Mouse (Mus musculus) duodenum, adult 2 months (tissue): ENCODE measurements around the gene Tmem8. TPM values are rescaled to one million over a fixed set of nuclear protein-coding genes. Genes with fewer than 3 reads are reported as not detected.

Experiments
- polyA plus RNA-seq: library from polyadenylated mRNA; depleted of rRNA; stranded (reverse); fragments of >200 nt; gene quantifications from 2 replicates; pipeline ENCODE4 v1.2.3, GENCODE M21; 2012; ENCODE audit warnings: low replicate concordance; rRNA removed

Gene Tmem8
- 256 and 334 TPM in 2 replicates for polyA plus RNA-seq

GRCm38 (mm10) chr17:26113181-26113948 lies at the start of gene Tmem8:
Gene Tmem8, plus strand, starts transcription at chr17:26113299.

GRCm38 (mm10) chr17:26068831-26069739 lies 44.0 kb upstream of the Tmem8 start, which contains the start of gene Rab11fip3:
Gene Rab11fip3, minus strand, starts transcription at chr17:26069555.

DNA sequence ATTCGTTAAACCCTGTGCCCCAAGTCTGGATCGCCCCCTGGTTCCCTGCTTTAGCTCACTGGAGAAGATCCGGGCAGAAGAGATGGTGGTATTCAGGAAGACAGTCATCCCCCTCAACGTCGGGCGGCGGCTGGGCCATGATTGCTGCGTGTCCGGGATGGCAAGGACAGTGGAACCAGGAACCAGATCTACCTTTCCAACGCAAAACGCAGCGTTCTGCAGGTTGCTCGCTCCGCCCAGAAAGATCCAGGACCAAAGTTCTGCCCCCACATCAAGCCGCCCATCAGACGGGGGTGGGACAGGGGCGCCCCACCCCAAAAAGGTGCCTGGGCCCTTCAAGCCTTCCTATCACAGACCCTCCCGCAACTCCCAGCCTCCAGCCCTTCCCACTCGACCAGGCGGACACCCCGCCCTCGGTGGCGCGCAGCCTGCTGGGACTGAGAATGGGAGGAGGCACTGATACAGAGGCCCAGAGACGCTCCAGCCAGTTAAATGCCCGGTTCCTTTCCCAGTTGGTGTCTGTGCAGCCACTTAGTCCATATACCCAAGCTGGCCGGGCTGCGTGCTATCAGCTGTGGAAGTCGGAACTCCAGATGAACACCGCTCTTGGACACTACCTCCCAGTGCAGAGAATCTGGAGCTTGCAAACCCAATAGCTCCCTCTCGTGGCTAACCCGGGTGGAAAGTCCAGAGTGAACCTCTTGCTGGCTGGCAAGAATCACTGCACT lies 23.0 kb upstream of the Tmem8 start, which contains the start of gene Decr2:
Gene Decr2 (minus strand): TSS at position 433 of the 728 bp plus-strand sequence.

GRCm38 (mm10) chr17:26095121-26095740 lies 17.9 kb upstream of the Tmem8 start, which contains the start of gene Nme4:
Gene Nme4, minus strand, starts transcription at chr17:26095602.

GRCm38 (mm10) chr17:26123267-26123684 lies 10.2 kb downstream of the Tmem8 start, which contains the start of gene Mrpl28:
Gene Mrpl28, plus strand, starts transcription at chr17:26123500.

GRCm38 (mm10) chr17:26138239-26138836 lies 25.2 kb downstream of the Tmem8 start, which contains the start of gene Axin1:
Gene Axin1, plus strand, starts transcription at chr17:26138688.

Other genes with a start within 250 kb of the Tmem8 start
- gene Mcrip2, start 244.5 kb upstream of the Tmem8 start, polyA plus RNA-seq: 135 and 209 TPM in 2 replicates
- gene Mettl26, start 238.2 kb upstream of the Tmem8 start, polyA plus RNA-seq: 162 and 249 TPM in 2 replicates
- 1.3 and 1.9 TPM in 2 replicates for gene Wfikkn1, start 232.4 kb upstream of the Tmem8 start, polyA plus RNA-seq
- gene Rab40c, start 193.6 kb upstream of the Tmem8 start, polyA plus RNA-seq: 38.2 and 46.0 TPM in 2 replicates
- 69.2 and 87.1 TPM in 2 replicates for gene Pigq, start 168.4 kb upstream of the Tmem8 start, polyA plus RNA-seq
- not detected in 2 replicates for gene Nhlrc4, start 168.3 kb upstream of the Tmem8 start, polyA plus RNA-seq
- gene A930017K11Rik, start 160.7 kb upstream of the Tmem8 start, polyA plus RNA-seq: not detected in 2 replicates
- 74.2 and 92.9 TPM in 2 replicates for gene Capn15, start 127.5 kb upstream of the Tmem8 start, polyA plus RNA-seq
- gene Rab11fip3, start 43.7 kb upstream of the Tmem8 start, polyA plus RNA-seq: 46.4 and 91.6 TPM in 2 replicates
- 15.3 and 18.5 TPM in 2 replicates for gene Decr2, start 23.0 kb upstream of the Tmem8 start, polyA plus RNA-seq
- gene Nme4, start 17.7 kb upstream of the Tmem8 start, polyA plus RNA-seq: 12.7 and 15.1 TPM in 2 replicates
- 55.6 and 73.6 TPM in 2 replicates for gene Mrpl28, start 10.2 kb downstream of the Tmem8 start, polyA plus RNA-seq
- gene Axin1, start 25.4 kb downstream of the Tmem8 start, polyA plus RNA-seq: 13.2 and 13.6 TPM in 2 replicates
- gene Pdia2, start 85.8 kb downstream of the Tmem8 start, polyA plus RNA-seq: 0.60 and 32.8 TPM in 2 replicates
- gene Rgs11, start 89.7 kb downstream of the Tmem8 start, polyA plus RNA-seq: 2.7 and 29.7 TPM in 2 replicates
- gene Arhgdig, start 94.5 kb downstream of the Tmem8 start, polyA plus RNA-seq: 2.7 and 18.3 TPM in 2 replicates
- gene Fam234a, start 130.9 kb downstream of the Tmem8 start, polyA plus RNA-seq: 278 and 463 TPM in 2 replicates
- 6.7 and 8.1 TPM in 2 replicates for gene Luc7l, start 139.6 kb downstream of the Tmem8 start, polyA plus RNA-seq